Mouse (Mus musculus) retina, postnatal 7 days (tissue): ENCODE data around the gene Dst.
A peak's percentile ranks its signal among the peaks of the same experiment; 100 is the strongest.

Experiments
- DNase-seq: peaks from one replicate; pipeline ENCODE4 v3.0.0-alpha.2; 2012; ENCODE audit warnings: low read depth, low spot score

The Dst gene

DNA sequence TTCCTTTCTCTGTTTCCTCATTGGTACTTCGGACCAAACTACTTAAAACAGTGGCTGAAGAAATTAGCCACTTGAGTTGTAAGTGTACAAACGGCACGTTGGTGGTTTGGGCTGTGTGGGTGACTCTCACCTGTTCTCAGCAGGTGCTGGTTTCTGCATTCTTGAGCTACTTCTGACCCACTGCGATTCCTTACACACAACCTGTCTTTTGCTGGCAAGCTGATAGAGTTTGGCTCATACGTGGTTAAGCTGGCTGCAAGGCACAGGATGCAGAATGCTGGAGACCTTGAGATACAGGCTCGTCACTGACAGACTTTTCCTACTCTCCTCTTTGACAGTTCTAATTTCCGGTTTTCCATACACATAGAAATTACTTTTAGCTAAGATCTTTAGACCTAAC lies 19.4 kb downstream of the Dst start:
- DNase-seq, result no peak

DNA sequence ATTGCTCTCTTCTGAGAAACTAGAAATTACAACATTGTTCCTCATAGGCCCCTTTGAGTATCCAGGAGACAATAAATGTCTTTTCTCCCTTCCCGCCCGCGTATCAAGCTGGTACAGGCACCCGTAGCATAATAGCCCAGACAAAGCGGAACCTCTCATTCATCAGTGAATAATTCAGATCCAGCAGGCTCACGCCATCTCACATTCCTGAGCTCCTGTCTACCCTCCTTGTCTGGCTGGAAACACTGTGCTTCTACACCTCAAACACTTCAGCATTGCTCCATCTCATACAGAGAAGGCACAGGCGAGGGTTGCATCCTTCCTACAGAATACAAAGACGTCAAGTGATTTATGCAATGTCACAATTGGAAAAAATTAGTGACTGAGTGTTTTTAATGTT lies 23.8 kb downstream of the Dst start:
- DNase-seq, result no peak

DNA sequence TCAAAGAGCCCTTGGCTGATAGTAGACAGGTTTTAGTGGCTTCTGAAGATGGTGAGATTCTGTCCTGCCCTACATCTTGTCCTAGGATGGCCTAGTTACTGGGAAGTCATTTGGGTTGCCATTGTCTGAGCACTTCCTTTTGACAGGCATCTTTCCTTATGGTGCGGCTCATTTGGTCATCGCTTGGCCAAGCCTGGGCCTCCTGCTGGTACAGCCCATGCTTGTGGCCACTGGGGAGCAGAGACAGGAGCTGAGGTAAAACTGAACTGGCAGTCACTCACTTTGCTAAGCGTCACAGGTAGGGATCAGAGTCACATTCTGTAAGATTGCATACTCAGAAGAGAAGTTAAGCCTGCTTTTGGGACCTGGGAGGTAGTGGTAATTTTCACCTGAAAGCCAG lies 24.2 kb downstream of the Dst start:
- DNase-seq, result no peak

DNA sequence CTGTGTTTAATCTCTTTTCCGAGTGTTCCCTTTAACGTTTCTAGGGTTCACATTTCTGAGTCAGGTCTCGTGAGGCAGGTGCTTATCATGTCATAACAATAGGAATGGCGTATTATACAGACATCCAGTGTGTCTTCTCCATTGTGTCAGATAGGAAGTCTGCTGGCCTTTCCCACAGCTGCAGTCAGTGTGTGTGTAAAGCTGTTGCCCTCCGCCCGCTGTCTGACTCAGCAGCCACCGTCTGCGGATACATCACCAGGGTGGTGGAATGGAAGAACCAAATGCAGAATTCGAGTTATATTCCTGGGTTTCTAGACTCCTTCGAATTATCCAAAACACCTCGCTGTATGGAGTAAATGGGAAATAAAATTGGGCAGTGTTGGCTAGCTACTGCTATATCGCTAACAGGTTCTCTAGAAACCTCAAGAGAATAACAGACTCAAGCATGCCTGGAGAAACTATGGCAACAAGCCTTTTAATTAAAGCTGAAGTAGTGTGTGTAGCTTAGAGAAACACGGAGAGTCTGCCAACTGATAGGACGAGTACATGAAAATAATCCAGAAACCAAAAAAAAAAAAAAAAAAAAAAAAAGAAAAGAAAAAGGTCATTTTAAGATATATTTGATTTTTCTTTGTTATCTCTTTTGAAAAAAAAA lies 24.9 kb downstream of the Dst start:
- no peak for DNase-seq

DNA sequence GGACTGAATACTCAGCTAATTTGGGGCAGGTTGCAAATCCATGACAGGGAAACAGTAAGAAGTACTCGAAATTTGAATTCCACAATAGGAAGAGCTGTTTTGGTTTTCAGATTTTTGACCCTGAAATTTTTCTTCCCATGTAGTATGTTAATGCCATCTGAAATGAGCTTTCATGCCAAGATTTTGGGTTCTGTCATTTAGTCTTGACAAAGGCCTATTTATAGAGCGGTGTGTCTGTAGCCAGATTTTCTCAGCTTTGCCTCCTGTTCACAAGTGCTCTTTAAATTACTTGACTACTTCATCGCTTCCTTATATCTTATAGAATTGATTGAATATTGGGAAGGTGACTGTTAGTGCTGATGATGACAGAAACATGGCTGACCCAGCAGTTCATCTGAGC lies 27.9 kb downstream of the Dst start:
- no peak for DNase-seq

DNA sequence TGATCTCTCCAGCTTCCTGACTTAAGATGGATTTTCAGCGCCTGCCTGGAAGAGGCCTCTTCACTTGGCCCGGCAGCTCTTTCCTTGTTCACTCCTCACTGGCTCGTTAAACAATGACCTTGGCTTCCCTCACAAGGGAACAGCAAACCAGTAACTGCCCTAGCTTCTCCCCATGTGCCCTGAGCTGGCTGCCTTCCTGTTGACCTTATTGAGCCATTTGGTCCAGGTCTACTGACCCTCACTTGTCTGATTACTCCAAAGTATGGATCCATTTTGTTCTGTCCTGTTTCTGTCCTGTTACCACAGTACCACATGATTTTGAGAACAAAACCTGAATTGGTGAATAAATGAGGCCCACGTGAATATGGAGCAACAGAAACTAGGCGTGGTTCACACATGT lies 31.8 kb downstream of the Dst start:
- DNase-seq, result no peak

DNA sequence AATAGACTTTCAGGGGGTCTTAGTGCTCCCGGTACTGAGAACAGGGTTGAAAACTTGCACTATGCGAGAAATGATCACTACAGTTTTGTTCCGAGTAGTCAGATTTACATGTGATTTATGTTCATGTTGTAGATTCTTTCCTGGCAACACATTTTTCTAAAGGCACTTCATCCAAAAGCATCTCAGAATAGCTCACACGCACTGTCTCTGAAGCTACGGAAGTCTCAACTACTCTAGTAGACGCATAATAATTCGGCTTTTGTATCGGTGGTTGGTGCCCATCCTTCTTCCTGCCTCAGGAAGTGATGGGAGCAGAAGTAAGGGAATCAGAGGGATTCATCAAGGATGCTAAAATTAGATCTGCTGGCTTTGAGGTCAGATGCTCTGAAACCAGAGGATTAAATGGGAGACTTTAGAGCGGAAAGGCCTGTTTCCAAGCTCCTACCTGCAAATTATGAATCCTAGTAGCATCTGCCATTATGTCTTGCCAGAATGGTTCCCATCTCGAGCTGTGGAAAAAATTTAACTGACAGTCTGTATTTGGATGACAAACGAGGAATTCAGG lies 32.4 kb downstream of the Dst start:
- no peak for DNase-seq

DNA sequence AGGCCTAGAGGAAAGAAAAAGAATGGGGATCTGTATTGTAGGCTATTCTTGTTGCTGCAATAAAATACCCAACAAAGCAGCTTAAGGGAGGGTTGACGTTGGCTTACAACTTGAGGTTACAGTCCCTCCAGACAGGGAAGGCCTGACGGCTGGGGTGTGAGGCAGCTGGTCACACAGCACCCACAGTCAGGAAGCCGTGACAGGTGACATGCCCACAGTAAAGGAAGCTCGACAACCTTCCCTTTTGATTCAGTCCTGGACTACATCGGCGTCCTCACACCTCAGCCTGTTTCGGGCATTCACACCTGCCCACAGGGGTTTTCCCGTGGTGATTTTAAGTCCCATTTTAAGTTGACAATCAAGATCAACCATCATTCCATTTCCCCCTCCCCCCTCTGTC lies 34.6 kb downstream of the Dst start:
- DNase-seq, result no peak

DNA sequence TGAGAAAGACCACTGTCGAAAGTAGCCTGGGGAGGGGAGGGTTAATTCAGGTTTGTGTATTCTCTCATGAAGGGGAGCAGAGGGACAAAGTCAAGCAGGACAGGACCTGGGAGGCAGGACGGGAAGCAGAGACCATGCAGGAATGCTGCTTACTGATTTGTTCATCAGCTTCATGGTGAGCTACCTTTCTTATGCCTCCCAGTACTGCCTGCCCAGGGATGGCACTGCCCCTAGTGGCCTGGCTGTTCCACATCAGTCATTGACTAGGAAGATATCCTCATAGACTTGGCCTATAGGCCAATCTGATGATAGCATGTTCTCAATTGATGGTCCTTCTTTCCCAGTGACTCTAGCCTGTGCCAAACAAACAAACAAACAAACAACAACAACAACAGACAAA lies 35.9 kb downstream of the Dst start:
- DNase-seq, result no peak

DNA sequence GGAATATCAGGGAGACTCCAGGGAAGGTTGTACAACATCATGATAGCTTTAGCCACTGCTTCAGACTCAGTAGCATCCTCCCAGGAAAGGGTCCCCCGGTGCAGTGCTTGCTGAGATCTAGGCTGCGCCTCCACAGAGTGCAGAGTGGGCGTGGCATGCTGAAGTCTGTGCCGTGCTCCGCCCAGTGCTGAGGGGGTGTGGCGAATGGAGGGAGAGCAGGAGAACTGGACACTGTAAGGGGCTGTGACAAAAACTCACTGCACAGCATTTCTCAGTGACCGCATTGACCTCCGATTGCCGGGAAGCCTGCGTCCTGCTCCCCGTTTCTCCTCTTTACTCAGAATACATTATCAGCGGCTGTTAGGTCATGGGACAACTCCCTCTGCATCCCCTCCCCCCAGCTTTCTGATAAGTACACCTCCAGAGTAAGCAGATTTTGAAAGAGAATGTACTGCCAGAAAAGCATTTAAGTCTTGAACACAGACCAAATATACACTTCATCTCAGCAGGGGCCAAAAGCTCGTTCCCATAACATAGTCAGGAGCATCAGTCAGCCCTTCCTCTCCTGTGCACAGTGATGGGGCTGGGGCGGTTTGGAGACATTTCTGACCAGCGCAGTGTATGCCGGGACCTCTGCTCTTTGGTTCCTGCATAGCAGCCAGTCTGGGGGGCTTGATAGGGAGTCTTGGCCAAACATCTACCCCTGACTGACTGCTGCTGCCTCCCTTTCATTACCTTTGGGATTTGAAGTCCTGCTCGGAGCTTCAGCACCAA lies 37.1 kb downstream of the Dst start:
- no peak for DNase-seq

DNA sequence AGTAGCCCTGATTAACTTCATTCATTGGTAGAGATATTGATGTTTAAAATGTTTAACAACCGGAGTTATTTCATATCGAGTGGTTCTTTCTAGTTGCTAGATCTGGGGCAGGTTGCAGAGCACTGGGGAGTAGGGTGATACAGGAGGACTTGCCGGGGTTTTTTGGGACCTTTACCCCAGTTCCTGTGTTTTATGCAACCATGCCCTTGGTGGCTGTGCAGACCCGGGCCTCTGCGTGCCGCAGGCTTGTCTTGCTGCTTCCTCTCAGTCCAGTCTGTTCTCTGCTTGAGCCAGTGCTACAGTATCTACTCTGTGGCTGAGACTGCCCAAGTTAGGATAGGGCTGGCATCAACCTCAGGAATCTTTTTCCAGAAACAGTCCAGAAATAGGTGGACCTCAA lies 37.7 kb downstream of the Dst start:
- DNase-seq, result no peak

DNA sequence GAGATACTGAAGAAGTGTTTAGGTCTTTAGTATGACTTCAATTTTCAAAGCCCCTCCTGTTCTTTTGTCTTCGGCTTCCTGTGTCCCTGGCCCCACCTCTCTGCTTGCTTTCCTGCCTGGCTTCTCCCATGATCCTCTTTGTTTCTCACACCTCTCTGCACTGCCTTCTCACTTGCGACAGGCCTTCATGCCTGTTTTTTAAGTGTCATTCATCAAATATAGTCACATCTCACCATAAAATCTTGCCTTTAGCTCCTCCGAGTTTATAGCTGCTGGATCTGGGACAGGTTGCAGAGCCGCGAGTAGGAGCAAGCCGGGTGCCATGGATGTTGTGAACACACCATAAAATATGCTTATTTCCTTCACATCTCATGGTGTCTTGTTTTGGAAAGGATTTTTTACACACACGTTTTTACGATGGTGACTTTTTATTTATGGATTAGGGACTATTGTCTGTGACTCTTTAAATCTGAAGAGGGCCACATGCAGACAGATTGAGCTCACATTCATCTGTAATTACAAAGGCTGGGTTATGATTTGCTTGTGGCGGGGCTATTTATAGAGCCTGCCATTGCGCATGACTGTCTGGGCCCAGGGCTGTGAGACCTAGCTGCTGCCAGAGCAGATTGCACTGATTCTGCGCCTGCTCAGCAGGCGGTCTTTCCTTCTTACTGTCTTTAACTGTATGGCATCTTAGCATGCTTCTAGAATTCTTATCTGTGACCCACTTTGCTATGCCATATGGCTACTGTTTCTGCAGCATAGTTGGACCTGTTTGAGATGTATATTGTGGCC lies 38.8 kb downstream of the Dst start:
- DNase-seq, result peak; percentile 28

DNA sequence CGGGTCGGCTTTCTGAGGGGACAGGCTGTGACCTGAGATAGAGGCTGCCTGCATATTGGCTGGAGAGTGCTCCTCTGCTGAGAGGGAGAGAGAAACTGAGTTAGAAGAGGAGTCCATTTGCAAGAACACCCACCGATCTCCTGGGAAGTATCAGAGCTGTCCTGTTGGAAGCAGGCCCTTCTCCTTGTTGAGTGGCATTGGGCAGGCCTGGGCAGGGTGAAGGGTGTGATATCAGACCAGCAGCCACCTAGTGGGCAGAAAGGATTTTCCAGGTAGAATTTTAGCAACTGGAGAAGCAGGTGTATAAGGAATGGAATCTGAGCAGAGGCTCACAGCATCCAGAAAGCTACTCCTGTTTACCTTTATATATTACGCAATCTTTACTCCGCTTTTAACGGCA lies 39.8 kb downstream of the Dst start:
- no peak for DNase-seq

DNA sequence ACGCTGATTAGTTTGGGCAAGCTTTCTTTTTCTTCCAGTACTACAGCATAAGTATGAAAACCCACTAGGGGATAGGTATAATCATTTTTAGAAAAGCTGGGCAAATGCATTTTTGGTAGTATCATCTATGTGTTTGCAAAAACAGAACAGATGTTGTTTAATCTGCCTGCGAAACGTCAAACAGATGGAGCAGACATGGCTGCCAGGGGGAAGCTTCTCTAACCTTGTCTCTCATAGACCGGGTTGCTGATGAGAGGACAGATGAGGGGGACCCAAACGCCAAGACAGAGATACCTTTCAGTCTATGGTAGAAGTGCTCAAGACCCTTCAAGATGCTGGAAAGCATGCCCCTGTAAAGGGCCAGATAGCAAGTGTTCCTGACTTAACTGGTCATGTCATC lies 40.5 kb downstream of the Dst start:
- DNase-seq, result no peak

DNA sequence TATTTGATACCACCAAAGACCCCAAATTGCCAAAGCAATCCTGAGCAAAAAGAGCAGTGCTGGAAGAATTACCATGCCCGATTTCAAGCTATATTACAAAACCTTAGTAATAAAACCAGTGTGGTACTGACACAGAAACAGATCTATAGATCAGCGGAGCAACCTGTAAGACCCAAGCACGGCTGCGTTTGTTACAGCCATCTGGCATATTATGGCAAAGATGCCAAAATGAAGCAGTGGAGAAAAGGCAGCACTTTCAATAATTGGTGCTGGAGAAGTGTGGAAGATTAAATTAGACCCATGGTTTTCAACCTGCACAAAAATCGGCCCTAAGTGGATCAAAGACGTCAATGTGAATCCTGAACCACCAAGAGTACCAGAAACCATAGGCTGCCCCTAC lies 47.6 kb downstream of the Dst start:
- DNase-seq, result no peak

DNA sequence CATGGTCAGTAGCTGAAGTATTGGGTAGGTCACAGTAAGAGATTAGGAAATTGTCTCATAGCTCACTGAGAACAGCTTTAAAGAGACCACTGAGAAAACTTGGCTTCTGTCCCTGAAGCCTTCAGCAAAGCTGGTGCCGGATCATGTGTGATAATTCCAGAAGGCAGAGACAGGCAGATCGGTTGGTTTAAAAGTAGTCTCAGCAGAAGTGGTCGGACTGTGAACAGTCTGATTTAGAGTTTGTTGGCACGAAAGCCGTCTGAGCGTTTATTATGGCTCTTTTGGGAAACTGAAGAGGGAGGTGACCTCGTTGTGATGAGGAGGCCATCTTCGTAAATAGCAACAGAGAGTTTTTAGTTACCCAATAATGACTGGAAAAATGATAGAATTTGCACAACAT lies 52.4 kb downstream of the Dst start:
- DNase-seq, result no peak

DNA sequence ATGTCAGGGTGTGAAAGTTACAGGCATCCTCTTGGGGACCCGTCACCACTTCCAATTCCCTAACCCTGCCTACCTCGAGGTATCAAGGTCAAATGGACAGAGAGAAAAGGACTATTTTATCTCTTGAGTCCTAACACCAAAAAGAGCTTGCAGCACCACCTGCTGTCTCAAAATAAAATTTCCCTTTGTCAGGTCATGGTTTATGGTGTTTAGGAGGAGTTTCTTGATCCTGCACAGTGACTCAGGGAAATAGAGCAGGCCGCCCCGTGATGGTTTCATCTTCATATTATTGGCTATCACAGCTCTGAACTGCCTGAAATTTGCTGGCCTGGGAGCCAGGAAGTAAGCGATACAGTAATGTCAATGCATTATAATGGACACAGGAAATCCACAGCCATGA lies 56.6 kb downstream of the Dst start:
- peak; percentile 30 for DNase-seq

DNA sequence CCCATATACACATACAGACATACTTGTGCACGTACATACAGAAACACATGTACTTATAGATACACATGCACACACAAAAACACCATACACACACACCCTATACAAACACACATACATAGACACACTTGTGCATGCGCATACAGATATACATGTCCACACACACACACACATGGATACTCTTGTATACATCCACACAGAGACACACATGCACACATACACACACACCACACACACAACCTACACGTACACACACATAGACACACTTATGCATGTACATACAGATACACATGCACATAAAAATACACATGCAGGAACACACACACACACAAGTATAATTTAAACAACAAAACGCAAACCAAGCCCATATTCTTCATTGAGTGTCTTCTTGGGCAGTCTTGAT lies 57.8 kb downstream of the Dst start:
- no peak for DNase-seq

DNA sequence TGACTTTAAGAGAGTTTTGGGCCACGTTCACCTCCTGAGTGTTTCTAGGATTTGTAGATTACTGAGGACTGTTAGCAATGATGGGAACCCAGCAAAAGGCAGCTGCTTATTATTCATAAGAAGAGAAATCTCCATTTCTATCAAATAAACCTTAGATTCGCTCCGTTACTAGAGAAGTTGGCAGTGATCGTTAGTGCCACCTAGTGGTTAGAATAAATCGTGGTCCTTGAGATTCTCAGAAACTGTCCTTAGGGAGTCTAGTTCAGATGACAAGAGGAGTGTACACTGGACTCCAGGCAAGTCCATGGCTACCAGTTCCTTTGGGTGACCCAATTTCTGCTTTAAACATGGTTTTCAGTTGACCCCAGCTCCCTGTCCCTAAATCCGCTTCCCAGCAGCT lies 58.3 kb downstream of the Dst start:
- peak; percentile 61 for DNase-seq

DNA sequence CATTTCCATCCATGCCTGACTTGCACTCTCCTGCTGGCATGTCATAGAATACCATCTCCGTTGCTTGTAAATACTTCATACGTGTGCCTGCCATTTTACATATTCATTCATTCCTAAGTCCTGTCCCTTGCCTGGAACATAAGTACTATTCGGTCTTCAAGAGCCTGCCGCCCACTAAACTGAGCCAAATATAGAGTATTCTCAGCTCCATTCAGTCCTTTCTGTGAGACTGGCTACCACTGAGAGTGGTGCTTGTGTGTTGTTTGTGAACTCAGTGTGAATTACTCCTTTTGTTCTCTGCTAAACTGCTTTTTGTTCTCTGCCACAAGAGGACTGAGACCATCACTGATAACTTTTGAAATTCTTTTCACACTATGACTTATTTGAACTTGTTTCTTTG lies 59.2 kb downstream of the Dst start:
- DNase-seq, result no peak

DNA sequence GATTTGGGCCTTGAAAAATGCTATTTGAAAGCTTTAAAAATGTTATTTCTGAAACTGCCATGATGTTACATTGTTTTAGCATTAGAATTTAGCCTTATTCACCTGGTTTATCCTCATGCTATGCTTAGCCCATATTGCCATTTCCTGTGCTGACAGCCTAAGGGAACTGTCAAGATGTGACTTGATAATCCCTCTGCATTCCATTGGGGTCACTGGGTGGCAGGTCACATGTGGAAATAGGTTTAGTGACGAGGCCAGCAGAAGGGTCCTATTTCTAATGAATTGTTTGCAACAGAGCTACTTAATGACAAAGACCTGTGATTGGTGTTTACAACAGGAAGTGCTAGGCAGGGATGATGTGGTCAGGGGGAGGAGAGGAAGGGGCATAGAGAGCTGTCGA lies 61.9 kb downstream of the Dst start:
- no peak for DNase-seq

DNA sequence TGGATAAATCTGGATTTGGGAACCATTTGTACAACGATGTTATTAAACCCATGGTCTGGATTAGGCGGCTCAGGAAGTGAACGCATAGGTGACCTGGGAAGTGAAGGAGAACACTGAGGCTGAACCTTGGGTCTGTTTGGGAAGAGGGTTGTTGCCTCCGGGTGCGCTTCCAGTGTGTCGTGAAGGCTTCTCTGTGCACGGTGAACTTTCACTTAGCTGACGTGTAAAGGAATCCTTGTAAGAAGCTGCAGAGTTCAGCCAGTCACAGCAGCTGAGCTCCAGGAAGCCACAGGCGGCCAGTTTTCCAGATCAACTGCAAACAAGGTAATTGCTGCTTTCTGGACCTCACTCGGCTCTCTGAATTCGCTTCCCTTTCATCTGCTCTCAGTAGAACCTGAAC lies 66.4 kb downstream of the Dst start:
- no peak for DNase-seq

DNA sequence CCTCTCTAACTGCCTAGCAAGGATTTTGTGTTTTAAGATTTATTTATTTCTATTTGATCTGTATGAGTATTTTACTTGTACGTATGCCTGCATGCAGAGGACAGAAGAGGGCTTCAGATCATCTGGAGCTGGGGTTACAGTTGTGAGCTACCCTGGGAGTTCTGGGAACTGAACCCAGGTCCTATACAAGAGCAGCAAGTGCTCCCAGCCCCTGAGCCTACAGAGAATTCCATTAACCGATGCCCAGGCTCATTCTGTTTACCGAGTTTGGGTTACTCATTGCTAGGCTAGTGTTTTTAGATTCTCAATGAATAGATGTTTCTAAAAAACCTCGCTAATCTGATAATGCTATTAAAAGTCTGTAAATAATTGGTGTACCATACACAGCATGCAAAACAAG lies 67.3 kb downstream of the Dst start:
- DNase-seq, result no peak
